Mouse (Mus musculus): ENCODE measurements at regions not wholly inside any gene's neighbourhood (a gene's known extent, or its start where the extent isn't known, plus 50 kb on each side); places are given as distances from the start of the nearest gene placed in this dataset.
"Not testable (repeated sequence)": the region's sequence is repeated elsewhere in the genome, so short reads cannot be mapped to it uniquely, and the experiment has no call there.

DNA sequence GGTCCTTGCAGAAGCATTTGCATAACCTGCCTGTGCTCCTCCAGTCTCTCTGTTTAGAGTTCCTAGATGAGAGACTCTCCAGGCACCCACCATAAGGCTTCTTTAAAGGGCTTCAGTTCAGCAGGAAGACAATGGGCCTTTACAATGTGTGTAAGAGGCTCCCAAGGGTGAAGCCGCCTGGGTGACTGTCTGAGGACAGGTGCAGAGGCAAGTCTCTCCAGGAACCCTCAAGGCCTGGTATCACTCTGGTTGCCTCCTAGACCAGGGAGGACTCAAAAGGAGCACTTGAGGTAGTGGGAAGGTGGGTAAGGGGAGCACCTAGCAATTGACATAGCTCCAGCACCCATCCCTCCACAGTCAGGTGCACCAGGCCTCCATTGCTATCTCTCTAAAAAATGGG lies 55.8 kb upstream of the Irx2 start:
- no peak for DNase-seq

DNA sequence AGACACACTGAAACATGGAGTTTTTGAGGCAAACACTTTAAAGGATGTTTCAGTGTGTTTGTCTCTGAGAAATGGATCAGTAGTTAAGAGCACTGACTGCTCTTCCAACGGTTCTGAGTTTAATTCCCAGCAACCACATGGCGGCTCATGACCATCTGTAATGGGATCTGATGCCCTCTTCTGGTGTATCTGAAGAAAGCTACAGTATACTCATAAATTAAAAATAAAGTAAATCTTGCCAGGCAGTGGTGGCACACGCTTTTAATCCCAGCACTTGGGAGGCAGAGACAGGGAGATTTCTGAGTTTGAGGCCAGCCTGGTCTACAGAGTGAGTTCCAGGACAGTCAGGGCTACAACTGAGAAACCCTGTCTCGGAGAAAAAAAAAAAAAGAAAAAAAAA lies 54.5 kb upstream of the Irx2 start:
- not testable (repeated sequence) for DNase-seq

DNA sequence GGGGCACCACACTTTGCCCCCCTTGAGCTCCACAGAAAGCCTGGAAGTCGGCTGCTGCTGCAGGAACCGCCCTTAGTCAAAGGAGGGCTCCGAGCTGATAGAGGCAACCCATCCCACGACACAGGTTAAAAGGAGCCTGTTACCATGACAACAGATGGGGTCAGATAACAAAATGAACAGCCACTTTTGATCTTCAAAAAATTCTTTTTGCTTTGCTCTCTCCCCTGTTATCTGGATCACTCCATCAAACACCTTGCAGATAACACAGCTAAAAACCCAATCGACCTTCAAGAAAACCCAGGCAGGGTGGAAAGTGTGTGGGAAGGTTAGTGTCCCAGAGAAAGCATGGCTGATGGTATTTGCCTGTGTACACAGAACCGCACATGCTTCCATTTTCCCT lies 52.1 kb upstream of the Irx2 start:
- no peak for DNase-seq

- DNase-seq: peak; percentile 65
Measured at GRCm38 (mm10) chr13:72578416-72578815, 50.2 kb upstream of the Irx2 start.

Data from kidney, adult 9 months (tissue).